Mouse (Mus musculus): Measurements from ENCODE around the gene Sync. TPM values are rescaled to one million over a fixed set of nuclear protein-coding genes. Genes with fewer than 3 reads are reported as not detected.
A peak's percentile ranks its signal among the peaks of the same experiment; 100 is the strongest.

The Sync gene
- total RNA-seq, 1 experiment from 2014 or later = 0.61 TPM

GRCm38 (mm10) chr4:129304306-129304705, 16.9 kb downstream of the Sync start:
- no peak for DNase-seq

DNA sequence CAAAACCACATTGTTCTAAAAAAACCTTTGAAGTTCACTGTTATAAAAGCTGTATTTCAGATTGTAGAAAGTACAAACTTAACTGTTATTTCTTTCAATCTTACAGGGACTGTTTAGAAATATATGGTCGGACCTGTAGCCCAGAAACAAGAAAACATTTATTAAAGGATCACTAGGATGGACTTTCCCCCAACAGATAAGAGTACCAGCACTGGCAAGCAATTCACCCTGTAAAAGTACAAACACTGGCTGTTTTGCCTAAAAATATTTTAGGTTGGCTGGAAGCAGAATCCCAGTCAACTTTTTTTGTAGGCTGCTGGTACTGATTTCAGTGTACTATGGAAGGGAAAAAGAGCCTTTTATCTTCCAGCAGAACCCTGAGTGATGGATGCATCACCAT, 20.5 kb downstream of the Sync start:
- no peak for DNase-seq

GRCm38 (mm10) chr4:129313886-129314285, 26.5 kb downstream of the Sync start:
- no peak for DNase-seq

DNA sequence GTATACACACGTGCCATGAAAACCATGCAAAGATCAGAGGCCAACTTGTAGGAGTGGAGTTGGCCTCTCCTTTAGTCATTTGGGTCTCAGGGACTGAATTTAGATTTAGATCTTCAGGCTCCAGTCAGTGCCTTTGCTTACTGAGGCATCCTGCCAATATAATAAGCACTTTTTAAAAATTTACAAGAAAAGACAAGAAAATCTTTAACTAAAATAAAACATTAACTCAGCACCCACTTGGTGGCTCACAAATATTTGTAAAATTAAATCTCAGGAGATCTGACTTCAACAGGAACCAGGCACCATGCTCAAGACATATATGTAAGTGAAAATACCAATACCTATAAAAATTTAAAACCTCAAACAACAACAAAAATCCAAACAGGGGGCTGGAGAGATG, 33.5 kb downstream of the Sync start:
- no peak for DNase-seq

DNA sequence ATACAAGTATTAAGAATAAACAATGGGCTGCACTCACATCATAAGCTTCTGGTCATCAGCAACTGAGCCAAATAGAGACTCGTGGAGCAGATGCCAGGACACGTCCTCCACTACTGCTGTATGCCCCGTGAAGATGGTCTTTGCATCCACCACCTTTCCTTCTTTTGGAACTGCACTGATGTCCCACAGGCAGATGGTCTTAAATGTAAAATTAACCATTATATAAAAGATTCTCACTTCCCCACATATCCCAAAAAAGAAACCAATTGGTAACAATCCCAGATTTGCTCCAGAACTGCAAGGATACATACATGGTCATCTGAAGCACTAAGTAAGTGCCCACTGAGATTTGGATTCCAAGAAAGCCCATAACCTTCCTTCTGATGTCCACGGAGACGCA, 34.6 kb downstream of the Sync start:
- no peak for DNase-seq

DNA sequence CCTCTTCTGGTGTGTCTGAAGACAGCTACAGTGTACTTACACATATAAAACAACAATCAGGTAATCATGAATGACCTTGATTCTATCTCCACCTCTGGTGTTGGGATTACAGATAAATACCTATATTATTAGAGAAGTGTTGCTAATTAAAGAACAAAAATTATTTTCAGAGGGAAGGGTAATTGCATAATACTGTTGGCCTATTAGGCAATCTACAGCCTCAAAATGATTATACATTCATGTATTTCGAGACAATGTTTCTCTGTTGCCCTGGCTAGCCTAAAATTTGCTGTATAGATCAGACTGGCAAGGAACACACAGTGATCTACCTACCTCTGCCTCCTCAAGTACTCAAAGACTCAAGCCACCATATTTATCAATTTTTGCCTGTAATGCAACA, 36.1 kb downstream of the Sync start:
- no peak for DNase-seq

DNA sequence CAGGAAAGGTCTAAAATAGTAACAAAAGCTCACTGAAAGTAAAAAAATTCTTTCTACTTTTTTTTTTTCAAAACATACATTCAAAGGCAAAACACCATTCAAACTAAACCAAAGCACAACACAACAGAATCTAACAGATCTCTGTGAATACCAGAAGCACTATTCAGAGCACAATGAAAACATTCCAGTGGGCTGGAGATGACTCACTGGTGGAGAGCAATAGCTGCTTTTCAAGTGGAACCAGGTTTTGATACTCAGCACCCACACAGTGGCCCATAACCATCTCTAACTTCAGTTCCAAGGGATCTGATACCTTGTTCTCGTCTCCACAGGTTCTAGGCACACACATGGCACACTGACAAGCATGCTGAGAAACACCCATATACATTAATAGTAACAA, 37.3 kb downstream of the Sync start:
- no peak for DNase-seq

DNA sequence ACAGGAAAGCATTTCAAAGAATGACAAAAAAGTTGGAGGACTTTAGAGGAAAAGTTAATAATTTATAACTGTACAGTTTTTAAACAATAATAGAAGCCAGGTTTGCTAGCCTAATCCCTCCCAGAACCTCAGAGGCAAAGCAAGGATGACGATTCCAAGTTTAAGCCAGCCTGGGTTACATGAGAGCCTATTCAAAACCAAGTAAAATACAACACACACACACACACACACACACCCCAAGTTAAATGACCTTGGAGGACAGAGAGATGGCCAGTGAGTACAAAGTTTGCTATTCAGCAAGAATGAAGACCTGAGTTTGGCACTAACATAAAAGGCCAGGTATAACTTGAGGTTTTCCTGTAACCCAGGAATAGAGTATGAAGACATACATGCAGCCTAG, 38.8 kb downstream of the Sync start:
- DNase-seq = no peak

DNA sequence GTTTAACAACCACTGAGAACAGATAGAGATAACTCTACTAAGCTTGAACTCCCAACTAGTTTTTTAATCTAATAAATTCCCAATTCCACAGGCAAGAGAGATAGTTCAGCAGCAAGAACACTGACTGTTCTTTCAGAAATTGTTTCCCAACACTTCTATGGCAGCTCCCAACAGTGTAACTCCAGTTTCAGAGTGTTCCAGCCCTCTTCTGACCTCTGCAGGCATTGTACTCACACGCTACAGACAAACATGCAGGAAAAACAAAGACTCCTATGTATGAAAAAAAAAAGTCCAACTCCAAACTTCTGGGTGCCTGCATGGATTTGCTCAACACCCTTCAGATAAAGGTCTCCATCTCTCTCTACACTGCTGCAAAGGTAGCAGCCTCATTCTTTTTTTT, 45.4 kb downstream of the Sync start:
- DNase-seq = no peak

GRCm38 (mm10) chr4:129334677-129335215, 47.3 kb downstream of the Sync start:
- DNase-seq = peak; percentile 68

DNA sequence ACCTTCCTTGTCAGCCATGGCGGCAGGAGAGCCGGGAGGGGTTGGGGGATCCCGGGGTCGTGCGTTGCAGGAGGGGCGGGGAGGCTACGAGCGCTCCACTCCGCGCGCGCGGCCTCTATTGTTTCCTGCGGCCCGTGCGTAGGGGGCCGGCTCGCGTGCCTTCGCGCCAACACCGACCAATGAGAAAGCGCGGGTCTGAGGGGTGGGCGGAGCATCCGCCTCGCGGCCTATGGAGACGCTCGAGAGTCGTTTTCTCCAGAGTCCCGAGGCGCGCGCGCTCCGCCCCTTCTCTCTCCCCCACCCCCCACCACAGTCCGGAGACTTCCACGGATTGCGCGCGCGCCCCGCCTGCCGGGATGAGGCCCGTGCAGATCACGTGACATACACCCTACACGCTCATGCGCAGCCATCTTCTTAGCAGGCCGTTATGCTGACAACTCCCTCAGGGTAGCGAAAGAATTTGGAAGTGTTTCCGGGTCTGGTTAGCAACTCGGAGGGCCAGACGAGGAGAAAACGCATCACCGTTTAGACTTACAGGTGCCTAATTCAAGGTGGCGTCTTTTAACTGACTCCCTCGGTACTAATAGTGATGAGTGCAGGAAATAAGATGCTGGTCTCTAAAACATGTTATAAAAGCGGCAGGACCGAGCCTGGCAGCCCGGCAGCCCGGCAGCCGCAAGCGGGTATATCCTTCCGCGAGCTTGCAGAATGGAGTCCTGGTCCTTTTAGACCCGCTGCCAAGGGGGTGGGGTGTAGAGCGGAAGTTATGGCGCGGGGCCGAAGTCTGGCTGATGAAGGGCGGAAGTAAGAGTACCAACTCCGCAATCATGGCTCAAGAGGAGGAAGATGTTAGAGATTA, 48.0 kb downstream of the Sync start, which contains the start of the genes Rbbp4 and Zbtb8os:
Gene Rbbp4 (minus strand): TSS at position 155 of the 859 bp plus-strand sequence.
Gene Zbtb8os (plus strand): TSS at position 480 of the 859 bp plus-strand sequence.
- peak; percentile 97 for DNase-seq

GRCm38 (mm10) chr4:129336291-129336690, 48.9 kb downstream of the Sync start:
- DNase-seq = no peak

DNA sequence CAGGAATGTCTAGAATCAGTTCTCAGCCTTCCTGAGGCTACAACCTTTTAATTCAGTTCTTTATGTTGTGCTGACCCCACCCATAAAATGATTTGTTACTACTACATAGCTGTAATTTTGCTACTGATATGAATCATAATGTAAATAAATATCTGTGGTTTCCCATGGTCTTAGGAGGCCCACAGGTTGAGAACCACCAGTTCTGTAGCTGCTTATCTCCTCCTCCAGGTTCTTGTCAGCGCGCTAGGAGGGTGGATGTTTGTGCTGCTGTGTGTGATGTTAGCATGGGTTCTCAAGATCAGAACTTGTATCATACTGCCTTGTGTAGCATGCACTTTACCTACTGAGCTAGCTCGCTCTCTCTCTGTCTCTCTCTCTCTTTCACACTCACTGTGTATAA, 52.3 kb downstream of the Sync start:
- DNase-seq = no peak

DNA sequence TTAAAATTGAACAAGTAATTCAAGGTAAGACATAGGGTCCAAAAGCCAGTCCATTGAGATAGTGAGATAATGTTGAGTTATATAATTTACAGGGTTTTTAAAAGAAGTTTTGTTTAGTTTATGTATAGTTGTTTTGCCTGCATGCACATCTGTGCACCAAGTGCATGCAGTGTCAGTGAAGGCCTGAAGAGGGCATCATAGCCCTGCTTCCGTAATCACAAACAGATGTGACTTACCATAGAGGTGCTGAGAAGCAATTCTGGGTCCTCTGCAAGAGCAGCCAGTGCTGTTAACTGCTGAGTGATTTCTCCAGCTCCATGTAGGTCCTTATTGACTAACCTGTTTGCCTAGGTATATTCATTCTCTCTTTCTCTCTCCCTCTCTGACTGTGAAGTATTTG, 54.5 kb downstream of the Sync start:
- no peak for DNase-seq

DNA sequence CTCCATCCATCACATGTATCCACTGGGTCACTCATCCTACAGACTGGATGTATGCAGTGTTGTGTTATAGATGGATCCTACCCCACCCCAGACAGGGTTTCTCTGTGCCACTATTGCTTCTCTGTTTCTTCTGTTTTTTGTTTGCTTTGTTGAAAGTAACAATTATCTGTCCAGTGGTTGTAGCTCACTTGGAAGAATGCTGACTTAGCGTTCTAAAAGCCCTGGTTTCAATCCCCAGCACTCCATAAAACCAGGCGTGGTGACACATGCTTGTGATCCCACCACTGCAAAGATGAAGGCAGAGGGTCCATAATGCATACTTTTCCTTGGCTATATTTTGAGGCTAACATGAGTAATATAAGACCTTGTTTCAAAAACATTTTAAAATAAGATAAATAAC, 55.3 kb downstream of the Sync start:
- no peak for DNase-seq

GRCm38 (mm10) chr4:129346481-129347154, 59.2 kb downstream of the Sync start:
- no peak for DNase-seq

DNA sequence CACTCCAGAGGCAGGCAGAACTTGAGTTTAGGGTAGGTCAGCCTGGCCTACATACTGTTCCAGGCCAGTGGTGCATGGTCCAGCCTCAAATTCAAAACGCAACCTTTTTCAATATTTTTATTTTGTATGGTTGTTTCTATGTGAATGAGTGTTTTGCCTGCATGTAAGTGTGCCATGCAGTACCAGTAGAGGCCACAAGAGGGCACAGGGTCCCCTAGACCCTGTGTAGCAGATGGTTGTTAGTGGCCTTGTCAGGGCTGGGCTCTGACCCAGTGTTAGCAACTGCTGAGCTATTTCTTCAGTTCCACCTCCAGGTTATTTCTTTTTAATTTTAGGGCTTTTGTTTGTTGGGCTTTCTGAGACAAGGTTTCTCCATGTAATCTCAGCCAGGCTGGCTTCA, 63.2 kb downstream of the Sync start:
- peak; percentile 77 for DNase-seq

GRCm38 (mm10) chr4:129351111-129351510, 63.7 kb downstream of the Sync start:
- DNase-seq = no peak

GRCm38 (mm10) chr4:129353176-129353575, 65.8 kb downstream of the Sync start:
- no peak for DNase-seq

- DNase-seq = no peak
Observed at GRCm38 (mm10) chr4:129354236-129354635, 66.8 kb downstream of the Sync start.

- no peak for DNase-seq
Observed at GRCm38 (mm10) chr4:129357613-129358163, 70.3 kb downstream of the Sync start.

All from adrenal gland, postnatal 25 days (tissue).